Mouse (Mus musculus) hindbrain, embryonic 15.5 days (tissue): ENCODE results near the gene Ubac1. TPM values are rescaled to one million over a fixed set of nuclear protein-coding genes. Genes with fewer than 3 reads are reported as not detected.

Experiments used
- ATAC-seq: fragments of 200-750 bp; cut with Nextera tagmentation; 2 replicates; pipeline ENCODE4 v1.8.0; 2017; ENCODE audit warnings: low read depth, moderate number of reproducible peaks, moderate TSS enrichment; ENCODE audit not compliant: low FRiP score
- H3K27ac ChIP-seq: fragments of 300-500 bp; sonication (generic); replicated peaks from 2 replicates; pipeline ENCODE4 v1.5.1; 2015; ENCODE audit warnings: mild to moderate bottlenecking, inconsistent platforms
- H3K27me3 ChIP-seq: fragments of 300-500 bp; sonication (generic); 2 replicates; pipeline ENCODE4 v1.6.1; 2015; ENCODE audit warnings: control low read depth, inconsistent platforms
- H3K36me3 ChIP-seq: fragments of 300-500 bp; sonication (generic); 2 replicates; pipeline ENCODE4 v1.6.1; 2015; ENCODE audit warnings: control low read depth, inconsistent platforms
- H3K4me1 ChIP-seq: fragments of 300-500 bp; sonication (generic); replicated peaks from 2 replicates; pipeline ENCODE4 v1.6.1; 2015; ENCODE audit warnings: control low read depth, inconsistent platforms
- H3K4me2 ChIP-seq: fragments of 300-500 bp; sonication (generic); 2 replicates; pipeline ENCODE4 v1.6.1; 2015; ENCODE audit warnings: moderate library complexity, mild to moderate bottlenecking, inconsistent platforms
- H3K4me3 ChIP-seq: fragments of 300-500 bp; sonication (generic); 2 replicates; pipeline ENCODE4 v1.5.1; 2015; ENCODE audit warnings: mild to moderate bottlenecking, inconsistent platforms
- H3K9ac ChIP-seq: fragments of 300-500 bp; sonication (generic); 2 replicates; pipeline ENCODE4 v1.6.1; 2015; ENCODE audit warnings: inconsistent platforms
- H3K9me3 ChIP-seq: fragments of 300-500 bp; sonication (generic); 2 replicates; pipeline ENCODE4 v1.6.1; 2016; ENCODE audit warnings: control low read depth, inconsistent platforms
- WGBS: fragments of 180-500 bp; shearing (Covaris S2); methylation state at CpG from one replicate; pipeline ENCODE4 v1.1.7; 2015; 5-methylcytosine and 5-hydroxymethylcytosine counted together
- polyA plus RNA-seq: library from polyadenylated mRNA; unstranded; fragments of >200 nt; fragmentation: Nextera tagmentation; extraction: Ambion mirVana; gene quantifications from 2 replicates; pipeline ENCODE4 v1.2.1, GENCODE M21; 2015

Ubac1 gene
- 130 and 143 TPM in 2 replicates for polyA plus RNA-seq

- peak; percentile 93 for ATAC-seq
These were observed at the start of gene Ubac1 for GRCm38 (mm10) chr2:26021561-26022257. Gene Ubac1 (minus strand): TSS chr2:26021747.

GRCm38 (mm10) chr2:26068592-26068991 is 47.0 kb upstream of the Ubac1 start:
- H3K27me3 ChIP-seq = no peaks in the 10 kb centered on the region
- no peak overlapping the region for H3K4me3 ChIP-seq
- WGBS = 88% methylated on average over 1 of the region's 1 CpGs
- no peak for ATAC-seq
- no peak overlapping the region for H3K9ac ChIP-seq
- H3K4me1 ChIP-seq = peaks cover 11% of the 10 kb centered on the region; the same call in 1 of the 2 replicates
- H3K4me2 ChIP-seq = no peak overlapping the region
- no peak overlapping the region for H3K27ac ChIP-seq
- no peaks in the 10 kb centered on the region for H3K36me3 ChIP-seq
- H3K9me3 ChIP-seq = no peaks in the 10 kb centered on the region

More at GRCm38 (mm10) chr2:26021561-26022257, at the start of gene Ubac1:
- peak within 1 kb of the TSS; percentile 78 for H3K4me2 ChIP-seq
- no peaks in the 10 kb centered on the region for H3K36me3 ChIP-seq
- peak within 1 kb of the TSS; percentile 70 for H3K4me3 ChIP-seq
- no peaks in the 10 kb centered on the region for H3K27me3 ChIP-seq
- H3K27ac ChIP-seq = peak within 1 kb of the TSS; percentile 88
- peak within 1 kb of the TSS; percentile 75 for H3K9ac ChIP-seq
- H3K9me3 ChIP-seq = no peaks in the 10 kb centered on the region
- peaks cover 43% of the 10 kb centered on the region for H3K4me1 ChIP-seq
- WGBS = 8% methylated on average over 37 of the region's 50 CpGs

GRCm38 (mm10) chr2:26068175-26068574 is 46.6 kb upstream of the Ubac1 start:
- H3K4me3 ChIP-seq = no peak overlapping the region
- WGBS = 74% methylated on average over 7 of the region's 7 CpGs
- no peak overlapping the region for H3K4me2 ChIP-seq
- H3K9me3 ChIP-seq = no peaks in the 10 kb centered on the region
- H3K27ac ChIP-seq = no peak overlapping the region
- H3K9ac ChIP-seq = no peak overlapping the region
- no peaks in the 10 kb centered on the region for H3K36me3 ChIP-seq
- H3K27me3 ChIP-seq = no peaks in the 10 kb centered on the region
- H3K4me1 ChIP-seq = peaks cover 11% of the 10 kb centered on the region; the same call in 1 of the 2 replicates
- no peak for ATAC-seq

DNA sequence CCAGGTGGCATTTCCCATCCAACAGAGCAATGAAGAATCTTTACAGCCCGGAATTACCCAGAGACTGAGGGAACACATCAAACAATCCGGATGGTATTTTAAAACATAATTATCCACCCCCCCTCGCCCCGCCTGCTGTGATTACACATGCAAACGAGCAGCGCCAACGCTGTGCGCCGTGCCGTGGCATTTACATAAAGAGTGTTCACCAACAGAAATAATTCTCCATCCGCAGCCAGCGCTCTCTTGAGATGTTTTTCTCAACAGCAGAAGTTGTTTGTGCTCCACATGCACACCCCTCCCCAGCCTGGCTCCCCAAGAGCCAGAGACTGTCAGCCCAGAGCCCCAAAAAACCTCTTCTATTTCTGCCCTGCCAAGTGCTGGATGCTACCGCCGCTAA is 45.0 kb upstream of the Ubac1 start:
- 56% methylated on average over 14 of the region's 14 CpGs for WGBS
- H3K36me3 ChIP-seq = no peaks in the 10 kb centered on the region
- H3K27me3 ChIP-seq = no peaks in the 10 kb centered on the region
- ATAC-seq = 0 out of 2 replicates have a peak, but pooled peaks have one; percentile 38
- H3K4me3 ChIP-seq = no peak overlapping the region
- no peak overlapping the region for H3K27ac ChIP-seq
- no peak overlapping the region for H3K4me2 ChIP-seq
- no peak overlapping the region for H3K9ac ChIP-seq
- H3K9me3 ChIP-seq = no peaks in the 10 kb centered on the region
- peaks cover 11% of the 10 kb centered on the region; the same call in 1 of the 2 replicates for H3K4me1 ChIP-seq

GRCm38 (mm10) chr2:26062742-26063427 is 41.3 kb upstream of the Ubac1 start:
- WGBS = 84% methylated on average over 13 of the region's 13 CpGs
- no peak overlapping the region for H3K9ac ChIP-seq
- ATAC-seq = no peak
- H3K27ac ChIP-seq = no peak overlapping the region
- no peaks in the 10 kb centered on the region for H3K27me3 ChIP-seq
- no peak overlapping the region for H3K4me3 ChIP-seq
- no peaks in the 10 kb centered on the region for H3K9me3 ChIP-seq
- H3K36me3 ChIP-seq = no peaks in the 10 kb centered on the region
- no peak overlapping the region for H3K4me2 ChIP-seq
- H3K4me1 ChIP-seq = peaks cover 11% of the 10 kb centered on the region; the same call in 1 of the 2 replicates

GRCm38 (mm10) chr2:26062241-26062640 is 40.7 kb upstream of the Ubac1 start:
- Histone ChIP-seq H3K36me3 (no peaks in the 10 kb centered on the region), H3K4me2 (no peak overlapping the region), H3K27me3 (no peaks in the 10 kb centered on the region), H3K9me3 (no peaks in the 10 kb centered on the region), H3K4me3 (no peak overlapping the region), H3K9ac (no peak overlapping the region), H3K27ac (no peak overlapping the region), H3K4me1 (peaks cover 11% of the 10 kb centered on the region; the same call in 1 of the 2 replicates)
- WGBS = 87% methylated on average over 4 of the region's 4 CpGs
- no peak for ATAC-seq

DNA sequence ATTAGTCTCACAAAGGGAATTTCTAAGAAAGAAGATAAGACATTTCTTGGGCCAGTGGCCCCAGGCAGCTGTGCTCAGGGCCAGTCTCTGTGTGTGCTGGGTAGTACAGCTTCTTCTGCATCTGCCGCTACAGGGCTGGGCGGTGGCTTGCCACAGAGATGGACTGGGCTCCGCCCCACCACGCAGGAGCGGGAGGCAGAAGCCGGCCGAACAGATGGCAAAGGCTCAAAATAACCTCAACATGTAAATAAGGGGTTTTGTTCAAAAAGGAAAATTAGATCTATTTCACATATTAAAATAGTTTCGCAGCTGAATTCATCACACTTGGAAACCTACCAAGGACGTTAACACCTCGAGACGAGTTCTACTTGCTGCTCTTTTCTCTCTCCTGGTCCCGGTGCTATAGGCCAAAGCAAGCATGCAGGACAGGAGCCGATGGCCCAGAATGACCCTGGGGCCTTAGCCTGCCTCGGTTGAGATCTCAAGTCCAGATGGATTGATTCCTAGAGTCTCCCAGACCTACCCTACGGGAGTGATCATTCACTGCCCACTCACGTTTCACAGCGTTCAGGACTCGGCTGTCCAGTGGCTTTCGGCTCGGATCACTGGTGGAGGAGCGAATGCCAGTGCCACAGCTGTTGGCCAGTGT is 39.6 kb upstream of the Ubac1 start:
- H3K4me1 ChIP-seq = 0 out of 2 replicates have a peak, but pooled peaks cover 4% of the 10 kb centered on the region
- no peaks in the 10 kb centered on the region for H3K27me3 ChIP-seq
- H3K9me3 ChIP-seq = no peaks in the 10 kb centered on the region
- no peak overlapping the region for H3K27ac ChIP-seq
- no peak for ATAC-seq
- H3K4me3 ChIP-seq = no peak overlapping the region
- WGBS = 72% methylated on average over 21 of the region's 21 CpGs
- no peak overlapping the region for H3K9ac ChIP-seq
- no peak overlapping the region for H3K4me2 ChIP-seq
- H3K36me3 ChIP-seq = no peaks in the 10 kb centered on the region

GRCm38 (mm10) chr2:26057053-26057452 is 35.5 kb upstream of the Ubac1 start:
- H3K36me3 ChIP-seq = no peaks in the 10 kb centered on the region
- H3K9ac ChIP-seq = no peak overlapping the region
- WGBS = 84% methylated on average over 7 of the region's 7 CpGs
- no peak overlapping the region for H3K4me2 ChIP-seq
- 0 out of 2 replicates have a peak, but pooled peaks cover 6% of the 10 kb centered on the region for H3K4me1 ChIP-seq
- H3K27ac ChIP-seq = no peak overlapping the region
- no peak for ATAC-seq
- H3K27me3 ChIP-seq = no peaks in the 10 kb centered on the region
- no peaks in the 10 kb centered on the region for H3K9me3 ChIP-seq
- H3K4me3 ChIP-seq = no peak overlapping the region

- no peak overlapping the region for H3K4me2 ChIP-seq
- H3K9ac ChIP-seq = no peak overlapping the region
- no peak for ATAC-seq
- H3K4me3 ChIP-seq = no peak overlapping the region
- WGBS = 69% methylated on average over 5 of the region's 5 CpGs
- H3K36me3 ChIP-seq = no peaks in the 10 kb centered on the region
- no peaks in the 10 kb centered on the region for H3K27me3 ChIP-seq
- H3K4me1 ChIP-seq = 0 out of 2 replicates have a peak, but pooled peaks cover 6% of the 10 kb centered on the region
- H3K27ac ChIP-seq = no peak overlapping the region
- H3K9me3 ChIP-seq = no peaks in the 10 kb centered on the region
These were observed 34.7 kb upstream of the Ubac1 start for GRCm38 (mm10) chr2:26056226-26056625.

DNA sequence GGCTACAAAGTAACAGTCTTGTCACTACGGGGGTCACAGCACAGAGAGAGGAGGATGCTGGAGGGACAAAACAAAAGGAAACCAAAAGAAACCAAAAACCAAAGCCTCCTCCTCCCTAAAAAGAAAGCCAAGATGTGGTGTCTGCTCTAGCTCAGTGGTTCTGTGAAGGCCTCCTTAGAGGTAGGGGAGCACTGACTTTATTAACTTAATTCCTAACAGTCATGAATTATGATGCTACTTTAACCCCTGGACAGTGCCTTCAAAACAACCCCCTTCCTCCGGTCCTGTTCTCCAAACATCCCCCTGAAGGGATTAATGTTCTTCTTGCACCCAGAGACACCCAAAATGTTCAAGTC is 34.2 kb upstream of the Ubac1 start:
- no peak overlapping the region for H3K4me2 ChIP-seq
- H3K4me1 ChIP-seq = 0 out of 2 replicates have a peak, but pooled peaks cover 6% of the 10 kb centered on the region
- no peak for ATAC-seq
- WGBS = 42% methylated on average over 2 of the region's 2 CpGs
- no peak overlapping the region for H3K9ac ChIP-seq
- H3K4me3 ChIP-seq = no peak overlapping the region
- no peaks in the 10 kb centered on the region for H3K36me3 ChIP-seq
- no peaks in the 10 kb centered on the region for H3K27me3 ChIP-seq
- no peak overlapping the region for H3K27ac ChIP-seq
- no peaks in the 10 kb centered on the region for H3K9me3 ChIP-seq

DNA sequence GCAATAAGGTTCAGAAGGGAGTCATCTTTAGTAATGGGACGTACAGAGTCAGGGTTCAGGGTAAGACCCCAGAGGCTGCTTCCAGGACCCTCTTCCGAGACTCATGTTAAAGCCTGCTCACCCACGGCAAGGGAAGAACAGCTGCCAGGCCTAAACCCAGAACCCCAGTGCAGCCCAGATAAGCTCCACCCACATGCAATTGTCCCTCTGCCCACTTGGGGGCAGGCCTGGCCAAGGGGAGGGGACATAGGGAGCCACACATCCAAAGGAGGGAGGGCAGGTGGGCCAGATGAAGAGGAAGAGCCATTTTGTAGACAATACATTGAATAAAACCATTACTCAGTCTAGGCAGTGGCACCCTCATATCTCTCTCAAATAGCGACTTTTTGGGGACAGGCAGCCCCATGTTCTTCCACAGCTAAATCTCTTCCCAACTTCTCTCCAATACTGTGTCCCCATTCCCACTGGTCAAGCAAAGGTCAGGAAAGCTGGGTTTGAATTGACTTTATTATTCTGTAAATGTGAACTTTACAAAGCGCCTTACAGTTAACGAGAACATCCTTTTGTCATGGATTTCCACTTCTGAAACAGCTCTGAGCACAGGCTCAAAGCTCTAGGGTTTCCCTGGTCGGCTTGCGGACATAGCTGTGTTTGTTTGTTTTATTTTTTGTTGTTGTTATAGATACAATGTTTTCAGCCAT is 33.6 kb upstream of the Ubac1 start:
- H3K4me2 ChIP-seq = no peak overlapping the region
- no peaks in the 10 kb centered on the region for H3K36me3 ChIP-seq
- H3K27ac ChIP-seq = no peak overlapping the region
- H3K27me3 ChIP-seq = no peaks in the 10 kb centered on the region
- no peak overlapping the region for H3K4me3 ChIP-seq
- ATAC-seq = peak; percentile 69; the same call in 1 of the 2 replicates
- 0 out of 2 replicates have a peak, but pooled peaks cover 6% of the 10 kb centered on the region for H3K4me1 ChIP-seq
- 36% methylated on average over 8 of the region's 8 CpGs for WGBS
- no peak overlapping the region for H3K9ac ChIP-seq
- H3K9me3 ChIP-seq = no peaks in the 10 kb centered on the region
